ENCODE assay signal across 26 mouse cellular contexts in genomic region chr14:56057722-56058121, GRCm38 (mm10). TPM values are rescaled to one million over a fixed set of nuclear protein-coding genes. Genes with fewer than 3 reads are reported as not detected.
"Had no signal": no experiment of that assay in that cellular context is flagged by ENCODE, and none has a peak within 500 bp of the region (broad histone marks: within the 10 kb centered on the region; RNA-seq: fewer than 3 reads in every experiment).

No protein-coding gene starts in this region.

- H3K4me1 ChIP-seq: limb, embryonic 15.5 days; liver, embryonic 13.5 days; midbrain, embryonic 10.5 days; midbrain, embryonic 15.5 days; neural tube, embryonic 12.5 days had no signal

- H3K27me3 ChIP-seq: limb, embryonic 15.5 days; liver, embryonic 13.5 days; midbrain, embryonic 15.5 days; neural tube, embryonic 12.5 days had no signal

- H3K4me3 ChIP-seq: limb, embryonic 15.5 days; liver, embryonic 13.5 days; midbrain, embryonic 10.5 days; midbrain, embryonic 15.5 days; neural tube, embryonic 12.5 days had no signal

- H3K4me2 ChIP-seq: limb, embryonic 15.5 days; liver, embryonic 13.5 days; midbrain, embryonic 15.5 days; neural tube, embryonic 12.5 days had no signal

- ATAC-seq: midbrain, embryonic 15.5 days had no signal

- H3K9me3 ChIP-seq: limb, embryonic 15.5 days; liver, embryonic 13.5 days; midbrain, embryonic 10.5 days; midbrain, embryonic 15.5 days; neural tube, embryonic 12.5 days had no signal

- H3K9ac ChIP-seq: limb, embryonic 15.5 days; liver, embryonic 13.5 days; midbrain, embryonic 15.5 days; neural tube, embryonic 12.5 days had no signal

- H3K27ac ChIP-seq: limb, embryonic 15.5 days; liver, embryonic 13.5 days; midbrain, embryonic 10.5 days; midbrain, embryonic 15.5 days; neural tube, embryonic 12.5 days had no signal

- DNase-seq: kidney, adult 8-10 months; kidney, postnatal 36 days; layer of hippocampus, adult 9-11 months; layer of hippocampus, postnatal 36 days; liver, embryonic 13.5 days; lung, adult 18-20 months; retina, postnatal 1 day; right cerebral cortex, postnatal 4 days; spleen, adult 18-20 months; thymus, adult 2 months; thymus, postnatal 25 days had no signal

- H3K36me3 ChIP-seq: limb, embryonic 15.5 days; liver, embryonic 13.5 days; midbrain, embryonic 10.5 days; midbrain, embryonic 15.5 days; neural tube, embryonic 12.5 days had no signal

RNA-seq across cellular contexts. Expression of gene Mcpt4, which starts 4.4 kb away (rescaled TPM):
- total RNA-seq: left cerebral cortex, adult 8-10 months; left cerebral cortex, postnatal 25 days; monocyte, adult 5-6 weeks; neutrophil, adult 5-6 weeks had no signal
- polyA plus RNA-seq: kidney, embryonic 16.5 days; limb, embryonic 11.5 days; liver, embryonic 13.5 days; midbrain, embryonic 10.5 days; neural tube, embryonic 12.5 days; testis, adult 2 months had no signal

RNA-seq across cellular contexts. Expression of gene Mcpt2, which starts 15.9 kb away (rescaled TPM):
- total RNA-seq: layer of hippocampus, adult 18-20 months; layer of hippocampus, postnatal 36 days; left cerebral cortex, adult 8-10 months; left cerebral cortex, postnatal 25 days; monocyte, adult 5-6 weeks; neutrophil, adult 5-6 weeks had no signal
- polyA plus RNA-seq: limb, embryonic 11.5 days; lung, embryonic 16.5 days; midbrain, embryonic 10.5 days; midbrain, embryonic 15.5 days; neural tube, embryonic 12.5 days; testis, adult 2 months; urinary bladder, adult 2 months had no signal

RNA-seq across cellular contexts. Expression of gene Mcpt8, which starts 27.4 kb away (rescaled TPM):
- total RNA-seq: layer of hippocampus, adult 18-20 months; layer of hippocampus, postnatal 36 days; left cerebral cortex, adult 8-10 months; left cerebral cortex, postnatal 25 days had no signal
- polyA plus RNA-seq: limb, embryonic 11.5 days; midbrain, embryonic 10.5 days; midbrain, embryonic 15.5 days; neural tube, embryonic 12.5 days; testis, adult 2 months; thymus, adult 2 months; urinary bladder, adult 2 months had no signal

RNA-seq across cellular contexts. Expression of gene Mcpt9, which starts 27.4 kb away (rescaled TPM):
- total RNA-seq: layer of hippocampus, adult 18-20 months; layer of hippocampus, postnatal 36 days; left cerebral cortex, adult 8-10 months; left cerebral cortex, postnatal 25 days; monocyte, adult 5-6 weeks; neutrophil, adult 5-6 weeks had no signal
- polyA plus RNA-seq: kidney, embryonic 16.5 days; limb, embryonic 11.5 days; limb, embryonic 15.5 days; liver, embryonic 13.5 days; lung, embryonic 16.5 days; midbrain, embryonic 10.5 days; midbrain, embryonic 15.5 days; neural tube, embryonic 12.5 days; stomach, embryonic 14.5 days; testis, adult 2 months; thymus, adult 2 months; urinary bladder, adult 2 months had no signal

RNA-seq across cellular contexts. Expression of gene Mcpt1, which starts 40.0 kb away (rescaled TPM):
- total RNA-seq: layer of hippocampus, adult 18-20 months; layer of hippocampus, postnatal 36 days; left cerebral cortex, adult 8-10 months; left cerebral cortex, postnatal 25 days; monocyte, adult 5-6 weeks; neutrophil, adult 5-6 weeks had no signal
- polyA plus RNA-seq: kidney, embryonic 16.5 days; limb, embryonic 11.5 days; liver, embryonic 13.5 days; lung, embryonic 16.5 days; midbrain, embryonic 10.5 days; midbrain, embryonic 15.5 days; neural tube, embryonic 12.5 days; testis, adult 2 months; urinary bladder, adult 2 months had no signal
